Comparison of ENCODE assay signal across 8 mouse cellular contexts in the genomic region with DNA sequence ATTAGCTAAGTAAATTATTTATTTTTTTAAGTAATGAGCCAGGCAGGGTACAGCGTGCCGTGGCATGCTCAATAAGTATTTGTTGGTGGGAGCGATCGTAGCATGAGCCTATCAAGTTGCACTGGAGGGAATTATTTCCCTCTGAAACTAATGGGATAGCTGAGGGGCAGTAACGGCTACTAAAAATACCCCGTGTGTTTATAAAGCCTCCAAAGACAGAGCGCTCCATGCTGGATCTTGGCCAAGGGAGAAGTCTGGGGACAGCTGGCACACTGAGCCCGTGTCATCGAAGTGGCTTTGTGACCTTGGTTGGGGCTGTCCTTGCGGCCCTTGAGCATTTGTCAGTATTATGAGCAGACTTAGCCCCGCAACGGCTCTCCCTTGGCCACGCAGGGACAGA. TPM values are rescaled to one million over a fixed set of nuclear protein-coding genes. Genes with fewer than 3 reads are reported as not detected.
DNase-seq lines count a peak whose midpoint lies in the region; ATAC-seq lines count a peak whose summit lies in the region.

No protein-coding gene starts in this region.

- H3K4me2 ChIP-seq in neural tube, embryonic 13.5 days: no peak overlapping the region
- H3K4me2 ChIP-seq in neural tube, embryonic 15.5 days: no peak overlapping the region
- H3K4me2 ChIP-seq in embryonic facial prominence, embryonic 13.5 days: no peak overlapping the region

- no peaks in the 10 kb centered on the region for H3K9me3 ChIP-seq in neural tube, embryonic 13.5 days
- no peaks in the 10 kb centered on the region for H3K9me3 ChIP-seq in neural tube, embryonic 15.5 days (replicated peaks)
- peaks cover 7% of the 10 kb centered on the region for H3K9me3 ChIP-seq in embryonic facial prominence, embryonic 13.5 days

- H3K27ac ChIP-seq in neural tube, embryonic 13.5 days (replicated peaks): peak overlapping the region; percentile 54; the same call in 1 of the 2 replicates
- no peak overlapping the region for H3K27ac ChIP-seq in neural tube, embryonic 15.5 days (replicated peaks)
- H3K27ac ChIP-seq in embryonic facial prominence, embryonic 13.5 days: peak overlapping the region; percentile 28; the same call in 1 of the 2 replicates

- WGBS in neural tube, embryonic 13.5 days: 31% methylated on average over 13 of the region's 13 CpGs
- 16% methylated on average over 13 of the region's 13 CpGs for WGBS in neural tube, embryonic 15.5 days
- 33% methylated on average over 13 of the region's 13 CpGs for WGBS in embryonic facial prominence, embryonic 13.5 days

- H3K27me3 ChIP-seq in neural tube, embryonic 13.5 days: no peaks in the 10 kb centered on the region
- H3K27me3 ChIP-seq in neural tube, embryonic 15.5 days (replicated peaks): no peaks in the 10 kb centered on the region; the same call in 1 of the 2 replicates
- H3K27me3 ChIP-seq in embryonic facial prominence, embryonic 13.5 days: 0 out of 2 replicates have a peak, but pooled peaks cover 3% of the 10 kb centered on the region

- H3K9ac ChIP-seq in neural tube, embryonic 13.5 days: no peak overlapping the region
- no peak overlapping the region for H3K9ac ChIP-seq in neural tube, embryonic 15.5 days (replicated peaks)
- no peak overlapping the region for H3K9ac ChIP-seq in embryonic facial prominence, embryonic 13.5 days

- peaks cover 34% of the 10 kb centered on the region for H3K4me1 ChIP-seq in neural tube, embryonic 13.5 days (replicated peaks)
- peaks cover 19% of the 10 kb centered on the region for H3K4me1 ChIP-seq in neural tube, embryonic 15.5 days
- peaks cover 44% of the 10 kb centered on the region for H3K4me1 ChIP-seq in embryonic facial prominence, embryonic 13.5 days

- ATAC-seq in neural tube, embryonic 13.5 days (ENCODE audit: low read depth): 0 out of 2 replicates have a peak, but pooled peaks have one; percentile 37
- ATAC-seq in neural tube, embryonic 15.5 days (ENCODE audit: low FRiP score): no peak
- no peak for ATAC-seq in embryonic facial prominence, embryonic 13.5 days (ENCODE audit: insufficient number of reproducible peaks, insufficient read depth, low FRiP score, low TSS enrichment, low read depth)
- no peak for ATAC-seq in frontal cortex, adult (ENCODE audit: low TSS enrichment)

- no peak overlapping the region for H3K4me3 ChIP-seq in neural tube, embryonic 13.5 days
- H3K4me3 ChIP-seq in neural tube, embryonic 15.5 days (replicated peaks): no peak overlapping the region
- H3K4me3 ChIP-seq in embryonic facial prominence, embryonic 13.5 days: no peak overlapping the region

- peak; percentile 86 for DNase-seq in heart, postnatal 4 days
- DNase-seq in mesoderm, embryonic 11.5 days (ENCODE audit: low read depth, low spot score): peak; percentile 37
- no peak for DNase-seq in urinary bladder, postnatal 25 days (ENCODE audit: low spot score)
- no peak for DNase-seq in thymus, postnatal 36 days

- H3K36me3 ChIP-seq in neural tube, embryonic 13.5 days: no peaks in the 10 kb centered on the region
- H3K36me3 ChIP-seq in neural tube, embryonic 15.5 days: no peaks in the 10 kb centered on the region
- no peaks in the 10 kb centered on the region for H3K36me3 ChIP-seq in embryonic facial prominence, embryonic 13.5 days

RNA-seq across cellular contexts. Expression of a gene that starts 19.4 kb away (rescaled TPM):
- 8.5 and 9.0 TPM in 2 replicates for polyA plus RNA-seq in neural tube, embryonic 13.5 days (2015; fragmentation: Nextera tagmentation; extraction: Ambion mirVana)
- polyA plus RNA-seq in neural tube, embryonic 15.5 days (2015; fragmentation: Nextera tagmentation; extraction: Ambion mirVana): 4.8 and 7.2 TPM in 2 replicates
- 4.4 TPM in 2 replicates for polyA plus RNA-seq in embryonic facial prominence, embryonic 13.5 days (2015; fragmentation: Nextera tagmentation; extraction: Ambion mirVana)
- 100 to 1,000 TPM; 172 to 177 TPM for total RNA-seq in heart, postnatal 4 days (2021)

RNA-seq across cellular contexts. Expression of a gene that starts 59.2 kb away (rescaled TPM):
- 79.4 and 83.5 TPM in 2 replicates for polyA plus RNA-seq in neural tube, embryonic 13.5 days (2015; fragmentation: Nextera tagmentation; extraction: Ambion mirVana)
- polyA plus RNA-seq in neural tube, embryonic 15.5 days (2015; fragmentation: Nextera tagmentation; extraction: Ambion mirVana): 89.4 and 91.9 TPM in 2 replicates
- polyA plus RNA-seq in embryonic facial prominence, embryonic 13.5 days (2015; fragmentation: Nextera tagmentation; extraction: Ambion mirVana): 110 TPM in 2 replicates
- 100 to 1,000 TPM; 226 to 230 TPM for total RNA-seq in heart, postnatal 4 days (2021)

Comparison
In these comparisons a context has a peak if more than half of its experiments do, and no peak if none do; other contexts are left out.
1. DNase-seq: peak in heart, postnatal 4 days (single experiment) and mesoderm, embryonic 11.5 days (single experiment); none in urinary bladder, postnatal 25 days (single experiment) and thymus, postnatal 36 days (0 of 2).